Mouse (Mus musculus) hindbrain, embryonic 14.5 days (tissue): ENCODE data around the gene Creb3l2. TPM values are rescaled to one million over a fixed set of nuclear protein-coding genes. Genes with fewer than 3 reads are reported as not detected.

Experiments
- ATAC-seq: fragments of 200-750 bp; cut with Nextera tagmentation; 2 replicates; pipeline ENCODE4 v1.8.0; 2017; ENCODE audit warnings: moderate number of reproducible peaks, mild to moderate bottlenecking, moderate TSS enrichment, moderate library complexity; ENCODE audit not compliant: low FRiP score
- DNase-seq: peaks from one replicate; pipeline ENCODE4 v3.0.0-alpha.2; 2015; ENCODE audit warnings: low spot score
- H3K27ac ChIP-seq: fragments of 300-500 bp; sonication (generic); 2 replicates; pipeline ENCODE4 v1.5.1; 2014; ENCODE audit warnings: mild to moderate bottlenecking, moderate library complexity
- H3K27me3 ChIP-seq: fragments of 300-500 bp; sonication (generic); 2 replicates; pipeline ENCODE4 v1.6.1; 2014; ENCODE audit warnings: mild to moderate bottlenecking, low read length, mixed read lengths; ENCODE audit not compliant: control insufficient read depth, insufficient read depth
- H3K36me3 ChIP-seq: fragments of 300-500 bp; sonication (generic); replicated peaks from 2 replicates; pipeline ENCODE4 v1.6.1; 2014; ENCODE audit not compliant: control insufficient read depth, insufficient read depth
- H3K4me1 ChIP-seq: fragments of 300-500 bp; sonication (generic); replicated peaks from 2 replicates; pipeline ENCODE4 v1.6.1; 2014; ENCODE audit warnings: antibody characterized with exemption, low read length, mixed read lengths; ENCODE audit not compliant: control insufficient read depth, insufficient read depth
- H3K4me2 ChIP-seq: fragments of 300-500 bp; sonication (generic); replicated peaks from 2 replicates; pipeline ENCODE4 v1.6.1; 2014; ENCODE audit warnings: mild to moderate bottlenecking, moderate library complexity
- H3K4me3 ChIP-seq: fragments of 300-500 bp; sonication (generic); replicated peaks from 2 replicates; pipeline ENCODE4 v1.5.1; 2014; ENCODE audit warnings: mild to moderate bottlenecking, low read length
- H3K9ac ChIP-seq: fragments of 300-500 bp; sonication (generic); 2 replicates; pipeline ENCODE4 v1.6.1; 2014
- H3K9me3 ChIP-seq: fragments of 300-500 bp; sonication (generic); 2 replicates; pipeline ENCODE4 v1.6.1; 2016; ENCODE audit warnings: low read length; ENCODE audit not compliant: control insufficient read depth
- WGBS: fragments of 180-500 bp; shearing (Covaris S2); extraction: QIAGEN DNeasy Blood & Tissue Kit; methylation state at CpG from one replicate; pipeline ENCODE4 v1.1.7; 2014; 5-methylcytosine and 5-hydroxymethylcytosine counted together
- polyA plus RNA-seq: library from polyadenylated mRNA; unstranded; fragments of >200 nt; fragmentation: Nextera tagmentation; extraction: Ambion mirVana; gene quantifications from 2 replicates; pipeline ENCODE4 v1.2.1, GENCODE M21; 2014

The Creb3l2 gene
- polyA plus RNA-seq = 5.0 and 5.5 TPM in 2 replicates

DNA sequence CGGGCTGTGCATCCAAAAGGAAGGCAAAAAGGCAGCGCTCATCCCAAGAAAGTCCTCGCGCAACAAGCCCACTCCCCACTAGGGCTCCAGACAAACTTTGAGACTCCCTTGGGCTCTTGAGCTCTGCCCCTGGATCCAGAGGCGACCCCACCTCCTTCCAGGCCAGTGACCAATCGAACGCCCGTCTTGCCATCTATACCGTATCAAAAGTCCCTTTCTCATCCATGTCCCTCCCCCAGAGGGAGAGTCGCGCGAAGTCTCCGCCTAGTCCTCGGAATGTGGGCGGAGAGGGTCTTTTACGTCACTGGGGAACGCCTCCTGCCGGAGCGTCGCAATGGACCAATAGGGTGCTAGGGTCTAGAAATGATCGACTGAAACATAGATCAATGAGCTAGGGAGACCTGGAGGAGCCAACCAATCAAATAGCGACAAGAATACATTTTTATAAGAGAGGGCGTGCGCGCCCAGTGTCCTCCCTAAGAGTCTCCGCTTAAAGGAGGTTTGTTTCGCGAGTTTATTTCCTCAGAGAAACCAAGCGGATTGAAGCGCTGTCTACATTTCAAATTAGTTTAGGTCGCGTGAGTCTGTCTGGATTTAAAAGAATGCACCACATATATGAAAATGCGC is at the start of gene Creb3l2:
Gene Creb3l2, minus strand, starts transcription at position 106 of the 627 bp plus-strand sequence.
- ATAC-seq (peak; percentile 99), DNase-seq (peak; percentile 99)
- peak within 1 kb of the TSS; percentile 71 for H3K4me3 ChIP-seq
- H3K4me1 ChIP-seq = no peaks in the 10 kb centered on the region
- H3K9ac ChIP-seq = peak within 1 kb of the TSS; percentile 60
- H3K36me3 ChIP-seq = no peaks in the 10 kb centered on the region
- peak within 1 kb of the TSS; percentile 58; the same call in 1 of the 2 replicates for H3K27ac ChIP-seq
- H3K4me2 ChIP-seq = peak within 1 kb of the TSS; percentile 75
- H3K27me3 ChIP-seq = no peaks in the 10 kb centered on the region
- no peaks in the 10 kb centered on the region for H3K9me3 ChIP-seq
- WGBS = under 1% methylated on average over 33 of the region's 33 CpGs

DNA sequence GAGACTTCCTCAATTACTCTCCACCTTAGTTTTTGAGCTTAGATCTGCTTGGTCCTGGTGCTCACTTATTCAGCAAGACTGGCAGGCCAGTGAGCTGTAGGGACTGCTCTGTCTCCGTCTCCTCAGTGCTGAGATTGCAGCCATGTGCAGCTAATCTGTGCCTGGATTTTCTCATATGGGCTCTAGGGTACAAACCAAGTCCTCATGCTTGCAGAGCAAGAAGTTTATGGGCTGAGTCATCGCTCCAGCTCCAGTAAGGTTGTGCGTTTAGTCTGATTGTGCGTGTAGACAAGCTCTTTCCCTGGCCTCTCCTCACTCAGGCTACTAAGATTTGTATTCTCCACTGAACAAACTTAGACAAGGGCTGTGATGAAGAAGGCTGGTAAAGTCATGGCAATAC is 44.6 kb upstream of the Creb3l2 start:
- no peak overlapping the region for H3K4me3 ChIP-seq
- DNase-seq (no peak), ATAC-seq (no peak)
- no peaks in the 10 kb centered on the region for H3K4me1 ChIP-seq
- no peaks in the 10 kb centered on the region for H3K27me3 ChIP-seq
- H3K36me3 ChIP-seq = no peaks in the 10 kb centered on the region
- H3K4me2 ChIP-seq = no peak overlapping the region
- H3K9ac ChIP-seq = no peak overlapping the region
- WGBS = 92% methylated on average over 4 of the region's 4 CpGs
- H3K27ac ChIP-seq = no peak overlapping the region
- no peaks in the 10 kb centered on the region for H3K9me3 ChIP-seq

DNA sequence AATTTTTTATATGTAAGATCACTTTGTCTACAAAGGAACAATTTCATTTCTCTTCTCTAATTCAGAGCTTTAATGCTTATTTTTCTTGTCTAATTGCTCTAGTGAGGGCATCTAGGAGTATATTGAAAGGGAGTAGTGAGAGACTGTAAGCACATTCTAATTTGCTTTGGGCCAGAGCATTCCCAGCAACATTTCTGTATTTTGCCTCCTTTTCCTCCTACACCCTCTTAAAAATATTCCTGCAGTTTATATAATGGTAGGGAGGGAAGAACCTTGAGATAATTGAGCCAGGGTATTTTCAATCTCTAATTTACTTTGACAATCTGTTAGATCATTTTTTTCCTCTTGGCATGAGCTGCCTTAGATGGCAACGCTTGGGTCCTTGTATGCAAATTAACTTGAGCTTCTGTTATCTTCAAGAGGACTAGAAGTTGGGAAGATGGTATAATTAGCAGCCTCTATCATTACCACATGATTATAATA is 42.7 kb upstream of the Creb3l2 start:
- no peak overlapping the region for H3K4me3 ChIP-seq
- 52% methylated on average over 1 of the region's 1 CpGs for WGBS
- H3K9me3 ChIP-seq = no peaks in the 10 kb centered on the region
- no peaks in the 10 kb centered on the region for H3K36me3 ChIP-seq
- ATAC-seq (no peak), DNase-seq (no peak)
- H3K27me3 ChIP-seq = no peaks in the 10 kb centered on the region
- H3K27ac ChIP-seq = no peak overlapping the region
- no peak overlapping the region for H3K4me2 ChIP-seq
- no peak overlapping the region for H3K9ac ChIP-seq
- no peaks in the 10 kb centered on the region for H3K4me1 ChIP-seq

DNA sequence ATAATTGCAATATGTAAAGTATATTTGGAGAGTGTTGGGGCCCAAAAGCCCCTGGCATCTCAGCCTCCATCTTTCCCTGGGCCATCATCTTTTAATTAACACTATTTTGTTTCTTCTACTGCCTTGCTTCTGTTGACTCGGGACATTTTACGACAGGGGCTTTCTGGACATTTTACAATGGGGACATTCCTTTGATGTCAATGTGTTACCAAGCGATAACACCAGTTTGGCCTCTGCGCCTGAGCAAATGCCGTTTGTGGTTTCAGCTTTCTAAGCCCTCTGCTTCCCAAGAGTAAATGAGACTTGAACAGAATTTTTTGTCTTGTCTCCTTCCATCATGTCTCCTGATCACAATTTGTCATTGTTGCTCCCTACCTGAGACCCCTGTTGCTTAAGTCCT is 41.3 kb upstream of the Creb3l2 start:
- DNase-seq (no peak), ATAC-seq (no peak)
- no peak overlapping the region for H3K27ac ChIP-seq
- no peaks in the 10 kb centered on the region for H3K9me3 ChIP-seq
- no peak overlapping the region for H3K9ac ChIP-seq
- WGBS = 48% methylated on average over 5 of the region's 5 CpGs
- no peaks in the 10 kb centered on the region for H3K4me1 ChIP-seq
- H3K4me2 ChIP-seq = no peak overlapping the region
- no peaks in the 10 kb centered on the region for H3K36me3 ChIP-seq
- no peaks in the 10 kb centered on the region for H3K27me3 ChIP-seq
- H3K4me3 ChIP-seq = no peak overlapping the region

DNA sequence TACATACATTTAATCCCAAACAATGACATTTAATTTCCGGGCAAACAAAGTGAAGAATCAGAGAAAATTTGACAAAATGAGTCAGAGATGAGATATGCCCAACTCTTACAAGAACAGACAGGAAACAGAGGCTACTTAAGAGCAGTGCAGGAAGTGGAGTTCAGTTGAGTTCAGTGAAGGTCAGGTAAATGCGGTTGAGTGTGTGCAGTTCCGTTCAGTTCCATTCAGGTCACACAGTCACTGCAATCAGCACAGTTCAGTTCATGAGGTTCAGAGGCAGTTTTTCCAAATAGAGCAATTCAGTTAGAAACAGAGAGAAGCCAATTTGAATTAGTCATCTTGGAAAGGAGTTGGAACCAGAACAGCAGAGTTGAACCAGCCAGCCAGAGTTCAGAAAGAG is 39.2 kb upstream of the Creb3l2 start:
- Histone ChIP-seq H3K9me3 (no peaks in the 10 kb centered on the region), H3K4me2 (no peak overlapping the region), H3K9ac (no peak overlapping the region), H3K4me1 (no peaks in the 10 kb centered on the region), H3K27ac (no peak overlapping the region), H3K4me3 (no peak overlapping the region), H3K27me3 (no peaks in the 10 kb centered on the region), H3K36me3 (no peaks in the 10 kb centered on the region)
- WGBS = 92% methylated on average over 3 of the region's 3 CpGs
- ATAC-seq (no peak), DNase-seq (no peak)

DNA sequence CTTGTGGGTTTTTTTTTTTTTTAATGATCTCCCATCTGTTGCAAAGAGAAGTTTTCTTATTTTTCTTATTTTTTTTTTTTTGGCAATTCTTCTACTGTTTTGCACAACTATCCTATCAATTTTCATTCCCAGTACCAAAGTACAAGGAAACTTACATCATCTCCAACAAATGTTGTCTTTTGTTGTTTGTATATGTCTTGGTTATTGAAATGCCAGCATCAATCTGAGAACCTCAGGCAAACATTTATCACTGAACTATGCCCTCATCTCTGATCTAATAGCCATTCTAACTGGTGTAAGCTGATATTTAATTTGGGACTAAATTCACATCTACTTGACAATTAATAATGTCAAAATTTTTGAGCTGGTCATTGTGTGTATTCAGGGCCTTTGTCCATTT is 38.1 kb upstream of the Creb3l2 start:
- H3K4me3 ChIP-seq = no peak overlapping the region
- H3K9ac ChIP-seq = no peak overlapping the region
- no peaks in the 10 kb centered on the region for H3K27me3 ChIP-seq
- no peaks in the 10 kb centered on the region for H3K4me1 ChIP-seq
- H3K36me3 ChIP-seq = no peaks in the 10 kb centered on the region
- ATAC-seq (no peak), DNase-seq (no peak)
- no peak overlapping the region for H3K4me2 ChIP-seq
- H3K9me3 ChIP-seq = no peaks in the 10 kb centered on the region
- no peak overlapping the region for H3K27ac ChIP-seq

DNA sequence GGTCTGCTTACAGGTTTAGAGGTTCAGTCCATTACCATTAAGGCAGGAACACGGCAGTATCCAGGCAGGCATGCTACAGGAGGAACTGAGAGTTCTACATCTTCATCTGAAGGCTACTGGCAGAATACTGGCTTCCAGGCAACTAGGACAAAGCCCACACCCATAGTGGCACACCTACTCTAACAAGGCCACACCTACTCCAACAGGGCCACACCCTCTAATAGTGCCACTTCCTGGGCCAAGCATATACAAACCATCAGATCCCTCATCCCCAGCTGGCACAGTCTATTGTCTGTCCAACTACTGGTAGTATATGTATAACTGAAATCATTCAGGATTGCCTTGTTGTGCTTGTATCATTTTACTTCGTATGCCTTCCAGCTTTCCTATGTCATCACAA is 36.5 kb upstream of the Creb3l2 start:
- no peaks in the 10 kb centered on the region for H3K27me3 ChIP-seq
- H3K9ac ChIP-seq = no peak overlapping the region
- H3K36me3 ChIP-seq = no peaks in the 10 kb centered on the region
- DNase-seq = no peak
- no peaks in the 10 kb centered on the region for H3K9me3 ChIP-seq
- H3K4me1 ChIP-seq = no peaks in the 10 kb centered on the region
- no peak for ATAC-seq
- H3K4me2 ChIP-seq = no peak overlapping the region
- 97% methylated on average over 2 of the region's 2 CpGs for WGBS
- H3K27ac ChIP-seq = no peak overlapping the region
- no peak overlapping the region for H3K4me3 ChIP-seq

DNA sequence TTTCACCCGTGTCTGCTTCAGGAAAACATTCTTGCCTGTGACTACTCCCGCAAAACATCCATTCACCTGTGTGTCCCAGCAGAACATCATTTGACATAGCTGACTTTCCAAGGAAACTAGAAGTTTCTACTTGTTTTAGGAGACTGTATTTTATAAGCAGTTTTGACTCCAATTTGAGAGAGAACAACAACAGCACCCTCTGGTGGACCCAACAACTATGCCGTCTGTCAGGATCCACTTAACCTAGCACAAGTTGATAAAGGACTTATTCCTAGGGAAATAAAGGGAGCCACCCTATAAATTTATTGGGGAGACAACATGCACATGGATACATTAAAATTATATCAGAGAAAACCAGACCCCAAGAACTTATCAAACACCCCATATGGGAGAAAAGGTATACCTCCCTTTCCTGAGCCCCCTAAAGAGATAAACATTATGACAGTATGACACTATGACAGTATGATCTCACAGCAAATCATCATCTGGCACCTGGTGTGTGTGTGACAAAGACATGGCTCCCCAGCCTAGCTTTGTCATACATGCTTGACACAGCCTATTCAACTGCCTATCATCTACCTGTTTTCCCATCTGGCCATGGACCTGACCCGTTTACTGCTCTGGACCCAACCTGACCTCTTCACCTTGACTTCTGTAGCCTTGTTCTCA is 31.9 kb upstream of the Creb3l2 start:
- H3K27ac ChIP-seq = no peak overlapping the region
- no peaks in the 10 kb centered on the region for H3K27me3 ChIP-seq
- DNase-seq (no peak), ATAC-seq (no peak)
- H3K36me3 ChIP-seq = no peaks in the 10 kb centered on the region
- no peaks in the 10 kb centered on the region for H3K9me3 ChIP-seq
- H3K4me1 ChIP-seq = no peaks in the 10 kb centered on the region
- WGBS = 89% methylated on average over 4 of the region's 4 CpGs
- H3K9ac ChIP-seq = no peak overlapping the region
- H3K4me2 ChIP-seq = no peak overlapping the region
- H3K4me3 ChIP-seq = no peak overlapping the region

DNA sequence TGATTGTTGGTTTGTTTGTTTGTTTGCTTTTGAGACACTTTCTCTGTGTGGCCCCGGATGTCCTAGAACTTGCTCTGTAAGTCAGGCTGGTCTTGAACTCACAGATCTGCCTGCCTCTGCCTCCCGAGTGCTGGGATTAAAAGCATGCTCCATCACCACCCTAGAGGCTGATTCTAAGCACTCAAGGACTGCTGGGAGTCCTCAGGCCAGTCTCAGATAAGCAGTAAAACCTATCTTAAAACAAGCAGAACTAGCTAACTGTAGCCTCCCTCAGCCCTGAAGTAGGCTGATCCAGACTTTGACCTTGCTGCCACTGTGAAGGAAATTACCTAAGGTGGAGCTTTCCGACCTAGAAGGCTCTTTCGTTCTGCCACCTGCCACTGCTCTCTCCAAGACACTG is 28.3 kb upstream of the Creb3l2 start:
- H3K9me3 ChIP-seq = no peaks in the 10 kb centered on the region
- H3K4me1 ChIP-seq = no peaks in the 10 kb centered on the region
- WGBS = 75% methylated on average over 4 of the region's 4 CpGs
- DNase-seq (no peak), ATAC-seq (no peak)
- H3K4me3 ChIP-seq = no peak overlapping the region
- H3K4me2 ChIP-seq = no peak overlapping the region
- no peaks in the 10 kb centered on the region for H3K27me3 ChIP-seq
- no peaks in the 10 kb centered on the region for H3K36me3 ChIP-seq
- H3K27ac ChIP-seq = no peak overlapping the region
- no peak overlapping the region for H3K9ac ChIP-seq
